Mouse (Mus musculus): ENCODE data around the gene Scin. TPM values are rescaled to one million over a fixed set of nuclear protein-coding genes. Genes with fewer than 3 reads are reported as not detected.
A peak's percentile ranks its signal among the peaks of the same experiment; 100 is the strongest.

The Scin gene
- total and polyA plus RNA-seq, 3 experiments = 0.30 TPM; not detected in 2

- ATAC-seq (ENCODE audit: extremely low read depth, insufficient number of reproducible peaks, low FRiP score, poor library complexity, severe bottlenecking) = peak; percentile 36; the same call in 1 of the 2 replicates
These were observed 30.6 kb upstream of the Scin start for GRCm38 (mm10) chr12:40164621-40165020.

DNA sequence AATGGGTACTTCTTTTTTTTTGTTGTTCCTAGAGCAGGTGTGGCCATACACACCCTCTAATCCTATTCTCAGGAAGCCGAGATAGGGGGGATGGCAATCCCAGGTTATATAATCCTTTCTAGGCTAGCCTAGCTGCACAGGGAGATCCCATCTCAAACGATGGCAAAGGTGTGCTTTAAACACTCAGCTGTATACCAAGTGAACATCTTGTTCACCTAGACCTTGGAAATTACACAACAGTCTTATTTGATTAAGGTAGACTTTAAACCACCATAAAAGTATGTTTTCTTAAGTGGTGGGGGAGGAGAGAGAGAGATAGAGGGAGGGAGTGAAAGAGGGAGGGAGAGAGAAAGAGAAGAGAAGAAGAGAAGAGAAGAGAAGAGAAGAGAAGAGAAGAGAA lies 26.7 kb upstream of the Scin start:
- Histone ChIP-seq H3K27me3 (ENCODE audit: insufficient read depth, low read length) (peaks cover 7% of the 10 kb centered on the region), H3K36me3 (replicated peaks) (no peaks in the 10 kb centered on the region), H3K9me3 (replicated peaks) (no peaks in the 10 kb centered on the region), H3K4me3 (ENCODE audit: low read depth, low read length) (no peak overlapping the region), H3K4me1 (ENCODE audit: insufficient read depth, low read depth, low read length) (no peaks in the 10 kb centered on the region)
- no peak for DNase-seq (ENCODE audit: low spot score)
- ATAC-seq (ENCODE audit: extremely low read depth, insufficient number of reproducible peaks, low FRiP score, poor library complexity, severe bottlenecking) = no peak
- no peak for TF ChIP-seq POLR2AphosphoS5 (IDR thresholded peaks at IDR 0.05; ENCODE audit: insufficient replicate concordance, low read depth, low read length)
- no peak for TF ChIP-seq CTCF (IDR thresholded peaks at IDR 0.05; ENCODE audit: low read depth, low read length)
- no peak for TF ChIP-seq GATA1 (IDR thresholded peaks at IDR 0.05; ENCODE audit: borderline replicate concordance, low read length)
- TF ChIP-seq TAL1 (conservative IDR thresholded peaks at IDR 0.05; ENCODE audit: low read depth, low read length) = no peak
- TF ChIP-seq GATA2 (IDR thresholded peaks at IDR 0.05; ENCODE audit: borderline replicate concordance, low read depth, low read length) = no peak

More at GRCm38 (mm10) chr12:40164621-40165020, 30.6 kb upstream of the Scin start:
- no peaks in the 10 kb centered on the region for H3K36me3 ChIP-seq (replicated peaks)
- no peak overlapping the region for H3K4me3 ChIP-seq (ENCODE audit: low read depth, low read length)
- H3K4me1 ChIP-seq (ENCODE audit: insufficient read depth, low read depth, low read length) = no peaks in the 10 kb centered on the region; the same call in 1 of the 2 replicates
- DNase-seq (ENCODE audit: low spot score) = peak; percentile 6
- no peaks in the 10 kb centered on the region for H3K9me3 ChIP-seq (replicated peaks)
- no peaks in the 10 kb centered on the region for H3K27me3 ChIP-seq (ENCODE audit: insufficient read depth, low read length)
- no peak for TF ChIP-seq GATA2 (IDR thresholded peaks at IDR 0.05; ENCODE audit: borderline replicate concordance, low read depth, low read length)
- TF ChIP-seq CTCF (IDR thresholded peaks at IDR 0.05; ENCODE audit: low read depth, low read length) = 0 out of 2 replicates have a peak, but pooled peaks have one; percentile 5

GRCm38 (mm10) chr12:40154188-40154587 lies 20.2 kb upstream of the Scin start:
- Histone ChIP-seq H3K9me3 (replicated peaks) (no peaks in the 10 kb centered on the region), H3K4me1 (ENCODE audit: insufficient read depth, low read depth, low read length) (no peaks in the 10 kb centered on the region; the same call in 1 of the 2 replicates), H3K4me3 (ENCODE audit: low read depth, low read length) (no peak overlapping the region), H3K27me3 (ENCODE audit: insufficient read depth, low read length) (peaks cover 7% of the 10 kb centered on the region), H3K36me3 (replicated peaks) (no peaks in the 10 kb centered on the region)
- TF ChIP-seq GATA2 (IDR thresholded peaks at IDR 0.05; ENCODE audit: borderline replicate concordance, low read depth, low read length) = no peak
- TF ChIP-seq TAL1 (conservative IDR thresholded peaks at IDR 0.05; ENCODE audit: low read depth, low read length) = no peak
- no peak for TF ChIP-seq GATA1 (IDR thresholded peaks at IDR 0.05; ENCODE audit: borderline replicate concordance, low read length)
- DNase-seq (ENCODE audit: low spot score) (no peak), ATAC-seq (ENCODE audit: extremely low read depth, insufficient number of reproducible peaks, low FRiP score, poor library complexity, severe bottlenecking) (no peak)

GRCm38 (mm10) chr12:40152353-40153069 lies 18.5 kb upstream of the Scin start:
- ATAC-seq (ENCODE audit: extremely low read depth, insufficient number of reproducible peaks, low FRiP score, poor library complexity, severe bottlenecking) (peak; percentile 15; the same call in 1 of the 2 replicates), DNase-seq (ENCODE audit: low spot score) (no peak)
- TF ChIP-seq GATA2 (IDR thresholded peaks at IDR 0.05; ENCODE audit: borderline replicate concordance, low read depth, low read length) (no peak), TAL1 (conservative IDR thresholded peaks at IDR 0.05; ENCODE audit: low read depth, low read length) (no peak), GATA1 (IDR thresholded peaks at IDR 0.05; ENCODE audit: borderline replicate concordance, low read length) (no peak), CTCF (IDR thresholded peaks at IDR 0.05; ENCODE audit: low read depth, low read length) (no peak)
- Histone ChIP-seq H3K36me3 (replicated peaks) (no peaks in the 10 kb centered on the region), H3K4me3 (ENCODE audit: low read depth, low read length) (no peak overlapping the region), H3K27me3 (ENCODE audit: insufficient read depth, low read length) (peaks cover 6% of the 10 kb centered on the region), H3K4me1 (ENCODE audit: insufficient read depth, low read depth, low read length) (no peaks in the 10 kb centered on the region; the same call in 1 of the 2 replicates), H3K9me3 (replicated peaks) (no peaks in the 10 kb centered on the region)

GRCm38 (mm10) chr12:40147319-40147718 lies 13.3 kb upstream of the Scin start:
- H3K4me1 ChIP-seq (ENCODE audit: insufficient read depth, low read depth, low read length) = no peaks in the 10 kb centered on the region
- H3K36me3 ChIP-seq (replicated peaks) = no peaks in the 10 kb centered on the region
- TF ChIP-seq TAL1 (conservative IDR thresholded peaks at IDR 0.05; ENCODE audit: low read depth, low read length) (no peak), POLR2AphosphoS5 (IDR thresholded peaks at IDR 0.05; ENCODE audit: insufficient replicate concordance, low read depth, low read length) (no peak), CTCF (IDR thresholded peaks at IDR 0.05; ENCODE audit: low read depth, low read length) (no peak), GATA2 (IDR thresholded peaks at IDR 0.05; ENCODE audit: borderline replicate concordance, low read depth, low read length) (no peak), GATA1 (IDR thresholded peaks at IDR 0.05; ENCODE audit: borderline replicate concordance, low read length) (no peak)
- H3K4me3 ChIP-seq (ENCODE audit: low read depth, low read length) = no peak overlapping the region
- no peak for DNase-seq (ENCODE audit: low spot score)
- H3K27me3 ChIP-seq (ENCODE audit: insufficient read depth, low read length) = no peaks in the 10 kb centered on the region
- no peaks in the 10 kb centered on the region for H3K9me3 ChIP-seq (replicated peaks)
- ATAC-seq (ENCODE audit: extremely low read depth, insufficient number of reproducible peaks, low FRiP score, poor library complexity, severe bottlenecking) = no peak

DNA sequence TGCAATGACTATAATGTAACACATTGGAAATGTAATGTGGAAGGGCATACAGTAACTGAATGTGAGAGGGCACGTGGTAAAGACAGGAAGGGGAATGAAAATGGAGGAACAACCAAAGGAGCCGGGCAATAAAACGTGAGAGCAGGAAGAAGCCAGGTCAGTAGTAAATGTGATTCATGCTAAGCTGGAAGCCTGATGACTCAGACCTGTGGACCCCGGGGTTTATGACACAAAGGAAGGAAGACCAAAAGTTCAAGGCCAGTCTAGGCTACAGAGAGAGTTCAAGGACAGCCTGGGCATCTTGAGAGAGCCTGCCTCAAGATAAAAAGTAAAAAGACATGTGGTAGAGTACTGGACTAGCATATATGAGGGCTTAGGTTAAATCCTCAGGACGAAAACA lies 12.5 kb upstream of the Scin start:
- no peak for TF ChIP-seq GATA2 (IDR thresholded peaks at IDR 0.05; ENCODE audit: borderline replicate concordance, low read depth, low read length)
- TF ChIP-seq POLR2AphosphoS5 (IDR thresholded peaks at IDR 0.05; ENCODE audit: insufficient replicate concordance, low read depth, low read length) = no peak
- TF ChIP-seq CTCF (IDR thresholded peaks at IDR 0.05; ENCODE audit: low read depth, low read length) = no peak
- no peak for TF ChIP-seq GATA1 (IDR thresholded peaks at IDR 0.05; ENCODE audit: borderline replicate concordance, low read length)
- no peak for TF ChIP-seq TAL1 (conservative IDR thresholded peaks at IDR 0.05; ENCODE audit: low read depth, low read length)

More for the DNA sequence above, 12.5 kb upstream of the Scin start:
- no peaks in the 10 kb centered on the region for H3K36me3 ChIP-seq (replicated peaks)
- H3K4me1 ChIP-seq (ENCODE audit: insufficient read depth, low read depth, low read length) = no peaks in the 10 kb centered on the region
- no peak overlapping the region for H3K4me3 ChIP-seq (ENCODE audit: low read depth, low read length)
- H3K9me3 ChIP-seq (replicated peaks) = no peaks in the 10 kb centered on the region
- DNase-seq (ENCODE audit: low spot score) = no peak
- H3K27me3 ChIP-seq (ENCODE audit: insufficient read depth, low read length) = no peaks in the 10 kb centered on the region
- ATAC-seq (ENCODE audit: extremely low read depth, insufficient number of reproducible peaks, low FRiP score, poor library complexity, severe bottlenecking) = no peak
